Mouse (Mus musculus) thymus, postnatal 25 days (tissue): ENCODE results near the gene Smim1.

Experiments used
- DNase-seq: peaks from one replicate; pipeline ENCODE4 v3.0.0; 2022

Gene Smim1

DNA sequence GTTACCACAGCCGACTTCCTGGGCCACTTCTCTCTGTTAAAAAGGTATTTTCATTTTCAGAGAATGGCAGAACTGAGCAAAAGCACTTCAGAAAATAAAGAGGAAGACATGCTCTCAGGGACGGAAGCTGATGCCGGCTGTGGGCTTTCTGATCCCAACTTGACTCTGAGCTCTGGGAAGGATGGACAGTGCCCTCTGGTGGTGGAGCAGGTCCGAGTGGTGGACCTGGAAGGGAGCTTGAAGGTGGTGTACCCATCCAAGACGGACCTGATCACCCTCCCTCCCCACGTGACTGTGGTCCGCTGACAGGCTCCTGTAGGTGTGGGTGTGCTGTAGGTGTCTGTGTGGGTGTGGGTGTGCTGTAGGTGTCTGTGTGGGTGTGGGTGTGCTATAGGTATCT is 6.5 kb downstream of the Smim1 start:
- peak; percentile 50 for DNase-seq

DNA sequence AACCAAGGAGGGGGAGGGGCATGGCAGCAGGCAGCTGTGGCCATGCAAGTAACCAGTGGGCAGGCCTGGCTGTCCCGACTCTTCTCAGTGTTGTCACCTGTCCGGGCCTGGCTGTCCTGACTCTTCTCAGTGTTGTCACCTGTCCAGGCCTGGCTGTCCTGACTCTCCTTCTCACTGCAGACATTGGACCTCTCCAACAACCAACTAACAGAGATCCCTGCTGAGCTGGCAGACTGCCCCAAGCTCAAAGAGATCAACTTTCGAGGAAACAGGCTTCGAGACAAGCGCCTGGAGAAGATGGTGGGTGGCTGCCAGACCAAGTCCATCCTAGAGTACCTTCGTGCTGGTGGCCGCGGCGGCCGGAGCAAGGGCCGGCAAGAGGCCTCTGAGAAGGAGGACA is 10.6 kb downstream of the Smim1 start:
- DNase-seq: no peak

DNA sequence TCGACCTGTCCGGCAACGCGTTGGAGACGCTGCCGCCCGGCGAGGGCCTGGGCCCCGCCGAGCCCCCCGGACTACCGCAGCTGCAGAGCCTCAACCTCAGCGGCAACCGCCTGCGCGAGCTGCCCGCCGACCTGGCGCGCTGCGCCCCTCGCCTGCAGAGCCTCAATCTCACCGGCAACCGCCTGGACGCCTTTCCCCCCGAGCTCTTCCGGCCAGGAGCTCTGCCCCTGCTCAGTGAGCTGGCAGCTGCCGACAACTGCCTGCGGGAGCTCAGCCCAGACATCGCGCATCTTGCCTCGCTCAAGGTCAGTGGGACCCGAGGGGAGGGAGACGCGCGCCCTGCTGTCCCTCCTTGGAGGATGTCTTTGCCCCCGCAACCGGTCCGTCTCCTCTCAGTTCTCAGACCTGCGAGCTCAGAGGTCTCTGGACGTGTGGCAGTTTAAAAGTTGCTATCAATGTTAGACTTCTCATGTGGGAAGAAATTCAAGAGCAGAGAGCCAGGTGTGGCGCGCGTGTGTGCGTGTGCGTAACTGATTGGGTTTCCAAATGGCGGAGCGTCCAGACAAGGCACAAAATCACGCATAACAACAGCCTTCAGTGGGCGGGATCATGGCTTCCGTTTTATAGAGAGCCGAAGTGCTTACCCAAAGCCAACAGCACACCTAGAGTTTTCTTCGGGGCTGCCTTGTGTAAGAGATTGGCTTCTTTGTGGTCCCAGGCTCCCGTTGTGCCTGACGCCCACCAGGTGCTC is 13.7 kb downstream of the Smim1 start:
- peak; percentile 31 for DNase-seq

DNA sequence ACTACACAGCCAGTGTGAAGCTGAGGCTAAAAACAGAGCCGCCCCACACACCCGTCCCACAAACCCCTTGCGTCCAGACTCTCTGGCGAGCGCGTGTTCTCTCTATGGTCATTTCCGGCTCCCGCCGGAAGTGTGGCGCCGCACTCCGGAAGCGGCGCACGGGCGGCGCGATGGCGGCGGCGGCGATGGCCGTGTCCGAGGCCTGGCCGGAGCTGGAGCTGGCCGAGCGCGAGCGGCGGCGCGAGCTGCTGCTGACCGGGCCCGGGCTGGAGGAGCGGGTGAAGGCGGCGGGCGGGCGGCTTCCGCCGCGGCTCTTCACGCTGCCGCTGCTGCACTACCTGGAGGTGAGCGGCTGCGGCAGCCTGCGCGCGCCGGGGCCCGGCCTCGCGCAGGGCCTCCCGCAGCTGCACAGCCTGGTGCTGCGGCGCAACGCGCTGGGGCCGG is 14.4 kb downstream of the Smim1 start, which contains the start of gene Lrrc47:
Lrrc47 (plus strand) TSS at position 86 of the 444 bp plus-strand sequence.
- DNase-seq: peak; percentile 80

DNA sequence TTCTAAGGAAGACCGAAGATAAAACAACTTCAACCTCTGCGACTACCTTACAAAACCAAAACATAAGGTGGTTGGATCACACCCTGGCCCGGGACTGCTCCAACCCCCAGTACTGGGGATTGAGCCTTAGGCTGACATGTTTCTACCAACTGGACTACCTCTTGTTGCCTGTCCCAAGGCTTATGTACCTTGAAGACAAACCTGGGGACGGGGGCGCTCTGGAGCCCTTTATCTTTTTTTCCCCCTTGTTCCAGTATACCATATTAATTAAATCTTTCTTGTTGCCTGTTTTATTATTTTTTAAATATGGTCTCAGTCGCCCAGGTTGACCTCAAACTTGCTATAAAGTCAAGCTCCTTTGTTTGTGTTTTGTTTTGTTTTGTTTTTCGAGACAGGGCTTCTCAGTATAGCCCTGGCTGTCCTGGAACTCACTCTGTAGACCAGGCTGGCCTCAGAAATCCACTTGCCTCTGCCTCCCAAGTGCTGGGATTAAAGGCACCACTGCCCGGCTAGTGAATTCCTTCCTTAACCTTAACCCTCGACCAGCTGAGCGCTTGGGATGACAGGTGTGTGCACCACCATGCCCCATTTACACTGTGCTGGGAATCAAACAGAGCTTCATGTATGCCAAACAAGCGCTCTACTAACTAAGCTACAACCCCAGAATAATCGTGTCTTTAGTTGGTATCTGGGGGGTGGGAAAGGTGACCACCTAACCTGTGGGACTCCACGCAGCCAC is 15.0 kb downstream of the Smim1 start:
- no peak for DNase-seq

DNA sequence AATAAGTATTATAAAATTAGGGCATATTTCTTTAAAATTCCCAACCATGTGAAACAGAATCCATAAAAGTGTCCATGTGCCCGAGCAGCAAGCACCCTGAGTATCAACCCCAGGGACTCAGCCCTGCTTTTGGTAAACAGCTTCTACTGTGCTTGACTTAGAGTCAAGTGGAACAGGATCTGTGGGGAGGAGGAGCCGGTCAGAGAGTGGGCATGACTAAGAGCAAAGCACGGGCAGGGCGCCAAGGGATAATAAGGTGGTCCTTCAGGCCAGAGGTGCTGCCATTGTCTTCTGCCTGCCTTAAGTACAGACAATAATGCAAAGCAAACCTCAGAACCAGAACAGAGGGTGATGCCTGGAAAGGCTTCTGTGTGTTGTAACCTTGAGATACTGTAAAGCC is 18.3 kb downstream of the Smim1 start:
- DNase-seq: no peak

DNA sequence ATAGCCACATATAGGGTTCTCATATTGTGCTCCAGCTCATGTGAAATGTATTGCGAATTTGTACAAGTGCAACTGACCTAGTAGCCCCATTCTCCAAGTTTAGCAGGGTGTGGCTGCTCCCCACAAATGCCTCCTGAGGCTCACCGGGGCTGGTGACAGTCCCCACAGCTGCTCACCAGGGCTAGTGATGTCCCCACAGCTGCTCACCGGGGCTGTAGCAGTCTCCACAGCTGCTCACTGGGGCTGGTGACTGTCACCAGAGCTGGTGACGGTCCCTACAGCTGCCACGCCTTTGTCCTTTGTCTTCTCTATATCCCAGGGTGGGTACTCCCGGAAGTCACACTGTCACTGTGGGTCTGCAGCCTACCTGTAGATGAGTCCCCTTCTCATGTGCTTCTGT is 19.8 kb downstream of the Smim1 start:
- no peak for DNase-seq

DNA sequence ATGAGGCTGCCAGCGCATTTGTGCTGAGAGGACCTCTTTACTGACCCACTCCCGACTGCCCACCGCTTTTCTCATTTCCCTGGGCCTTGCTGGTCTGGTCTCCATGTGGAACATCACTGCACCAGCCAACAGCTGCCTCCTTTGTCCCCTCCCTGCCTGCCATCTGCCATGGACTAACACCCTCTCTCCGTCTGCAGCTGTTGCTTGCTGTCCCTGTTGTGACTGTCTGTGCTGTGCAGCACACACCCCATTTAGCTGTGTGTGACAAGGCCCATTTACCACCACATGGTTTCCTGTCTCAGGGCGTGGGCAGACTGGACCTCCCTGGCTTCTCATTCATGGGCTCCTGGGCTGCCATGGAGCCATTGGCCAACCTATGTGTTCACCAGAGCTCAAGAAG is 20.5 kb downstream of the Smim1 start:
- DNase-seq: no peak

DNA sequence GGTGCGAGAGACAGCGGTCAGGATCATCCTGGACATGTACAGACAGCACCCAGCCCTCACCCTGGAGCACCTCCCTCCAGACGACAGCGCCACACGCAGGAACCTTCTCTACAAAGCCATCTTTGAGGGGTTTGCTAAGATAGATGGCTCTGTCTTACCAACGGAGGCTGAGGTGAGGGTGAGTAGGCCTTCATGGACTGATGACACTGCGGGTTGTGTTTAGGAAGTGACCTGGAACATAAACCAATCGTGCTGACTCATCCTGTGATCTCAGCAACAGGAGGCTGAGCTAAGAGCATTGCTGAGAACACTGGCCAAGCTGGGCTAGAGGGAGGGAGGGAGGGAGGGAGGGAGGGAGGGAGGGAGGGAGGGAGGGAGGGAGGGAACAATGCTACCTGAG is 32.5 kb downstream of the Smim1 start:
- DNase-seq: no peak

DNA sequence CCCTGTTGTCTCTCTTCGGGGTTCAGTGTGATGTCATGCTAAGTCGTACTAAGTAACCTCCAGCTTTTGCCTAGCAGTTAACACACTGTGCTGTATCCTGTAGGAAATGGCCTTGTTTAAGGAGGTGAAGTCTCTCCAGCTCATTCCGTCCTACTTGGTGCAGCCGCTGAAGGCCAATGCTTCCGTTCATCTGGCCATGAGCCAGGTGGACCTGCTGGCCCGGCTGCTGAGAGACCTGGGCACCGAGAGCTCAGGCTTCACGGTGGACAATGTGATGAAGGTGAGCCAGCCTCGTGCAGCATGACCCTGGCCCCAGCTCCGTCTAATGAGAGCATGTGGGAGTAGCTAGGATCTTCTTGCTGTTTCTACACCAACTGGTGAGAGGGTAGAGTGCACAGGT is 33.3 kb downstream of the Smim1 start:
- no peak for DNase-seq

DNA sequence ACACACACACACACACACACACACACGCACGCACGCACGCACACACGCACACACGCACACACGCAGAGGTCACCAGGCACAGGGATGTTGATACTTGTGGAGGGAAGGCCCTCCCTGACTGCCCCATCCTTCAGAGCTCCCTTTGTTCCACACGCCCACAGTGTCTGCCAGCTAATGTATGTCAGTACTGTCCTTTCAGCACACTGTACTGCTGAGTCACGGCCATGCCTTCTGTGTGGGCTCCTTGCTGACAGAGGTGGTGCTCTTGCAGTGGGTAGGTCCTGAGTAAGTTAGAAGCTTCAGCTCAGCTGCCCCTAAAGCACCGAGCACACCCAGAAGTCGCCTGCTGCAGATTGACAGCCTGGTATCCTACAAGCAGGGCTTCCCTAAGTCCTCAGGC is 45.6 kb downstream of the Smim1 start:
- DNase-seq: no peak

DNA sequence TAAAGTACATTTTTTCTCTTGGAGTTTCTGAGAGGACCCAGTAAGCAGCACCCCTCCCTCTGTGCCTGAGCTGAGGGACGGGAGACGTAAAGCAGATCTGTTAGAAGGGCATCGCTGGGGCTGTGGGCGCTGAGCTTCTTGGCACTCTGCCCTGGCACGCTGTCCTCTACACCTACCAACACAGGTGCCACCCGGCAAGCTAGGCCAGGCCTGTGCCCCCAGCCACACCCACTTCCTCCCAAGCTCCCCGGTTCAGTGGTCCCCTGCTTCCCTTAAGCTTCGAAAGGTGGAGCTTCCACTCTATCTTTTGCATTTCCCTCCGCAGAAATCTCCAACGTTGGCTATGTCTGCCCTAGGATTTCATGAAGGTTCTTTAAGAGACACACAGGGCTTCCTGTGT is 46.8 kb downstream of the Smim1 start:
- no peak for DNase-seq

DNA sequence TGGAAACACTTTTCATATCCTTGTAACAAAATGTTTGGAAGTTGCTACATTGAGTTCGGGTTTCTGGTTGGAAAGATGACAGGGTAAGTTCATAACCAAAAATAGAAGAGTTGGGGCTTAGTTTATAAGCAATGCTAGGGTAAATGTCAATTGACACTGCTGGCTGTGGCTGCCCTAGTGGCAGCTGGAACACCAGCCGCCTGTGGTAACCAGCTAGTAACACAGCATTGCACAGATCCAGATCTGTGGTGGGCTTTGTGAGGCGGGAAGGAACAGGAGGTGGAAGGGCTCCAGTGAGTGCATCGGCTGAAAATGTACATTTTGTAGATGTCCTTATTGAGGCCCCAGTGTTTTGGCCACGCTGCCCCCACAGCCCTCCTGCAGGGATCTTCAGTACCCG is 50.3 kb downstream of the Smim1 start:
- no peak for DNase-seq

DNA sequence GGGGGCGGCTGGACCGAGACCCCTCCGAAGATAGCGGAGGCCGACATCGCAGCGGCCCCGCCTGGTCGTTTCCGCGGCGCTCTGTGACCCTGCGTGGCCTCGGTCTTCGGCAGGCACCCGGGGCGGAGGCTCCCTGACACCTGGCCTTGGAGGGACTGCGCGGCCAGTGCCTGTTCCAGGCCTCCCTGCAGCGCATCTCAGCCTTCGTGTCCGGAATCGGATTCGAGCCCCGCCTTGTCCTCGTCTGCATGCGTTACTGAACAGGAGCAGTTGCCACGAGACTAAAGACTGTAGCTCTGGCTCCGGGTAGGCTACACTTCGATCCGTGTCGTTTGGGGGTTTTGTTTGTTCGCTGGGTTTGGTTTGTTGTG is 50.8 kb downstream of the Smim1 start:
- no peak for DNase-seq

DNA sequence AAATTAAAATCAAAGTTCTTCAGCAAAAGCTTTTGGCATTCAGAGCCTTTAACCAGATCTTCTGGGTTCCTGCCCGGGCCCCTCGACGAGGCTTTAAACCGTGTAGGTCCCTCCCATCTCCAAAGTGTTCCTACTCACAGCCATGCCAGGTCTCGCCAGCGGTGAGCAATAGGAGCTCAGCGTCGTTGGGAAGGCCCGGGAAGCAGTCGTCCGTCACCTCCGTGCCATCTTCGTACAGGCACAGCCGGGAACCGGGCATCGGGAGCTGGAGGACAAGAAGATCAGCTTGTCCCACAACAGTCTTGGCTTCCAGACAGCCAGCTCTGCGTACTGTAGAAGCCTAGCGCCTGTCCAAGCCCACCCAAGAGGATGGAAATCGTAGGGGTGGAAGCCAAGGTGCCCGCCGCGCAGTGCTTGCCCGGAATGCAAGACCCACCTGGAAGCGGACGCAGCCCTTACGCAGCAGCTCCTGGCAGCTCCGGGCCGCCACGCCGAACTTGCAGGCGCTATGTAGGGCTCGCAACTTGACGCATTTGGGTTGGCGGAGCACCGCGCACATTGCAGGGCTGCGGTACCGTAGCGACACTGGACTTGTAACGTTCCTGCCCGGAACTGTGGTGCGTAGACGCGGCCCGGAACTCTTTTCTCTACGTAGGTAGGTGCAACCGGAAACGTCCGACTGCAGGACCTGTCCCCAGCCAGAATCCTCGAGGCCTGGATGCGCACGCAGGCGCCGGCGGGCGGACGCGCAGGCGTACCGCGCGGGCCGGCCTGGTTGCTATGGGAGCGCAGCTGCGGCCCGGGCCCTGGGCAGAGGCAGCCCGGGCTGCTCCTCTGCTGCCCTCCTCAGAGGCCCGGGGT is 51.4 kb downstream of the Smim1 start, which contains the start of the genes Dffb and Cep104:
Dffb (minus strand) TSS at position 696 of the 861 bp plus-strand sequence.
Cep104 (plus strand) TSS at position 764 of the 861 bp plus-strand sequence.
- DNase-seq: peak; percentile 91
